Mouse (Mus musculus) ES-Bruce4 (cell line): Measurements from ENCODE around the gene Epb41l1. TPM values are rescaled to one million over a fixed set of nuclear protein-coding genes. Genes with fewer than 3 reads are reported as not detected.

ENCODE experiments used
- H3K27ac ChIP-seq: 2 replicates; pipeline ENCODE4 v1.5.1; 2012; ENCODE audit warnings: low read length, inconsistent platforms; ENCODE audit not compliant: insufficient read depth
- H3K27me3 ChIP-seq: 2 replicates; pipeline ENCODE4 v1.6.1; 2012; ENCODE audit warnings: mild to moderate bottlenecking, low read length, inconsistent platforms; ENCODE audit not compliant: control insufficient read depth, poor library complexity, insufficient read depth, severe bottlenecking
- H3K36me3 ChIP-seq: 2 replicates; pipeline ENCODE4 v1.6.1; 2012; ENCODE audit warnings: inconsistent platforms, mild to moderate bottlenecking, low read length, moderate library complexity; ENCODE audit not compliant: control insufficient read depth, poor library complexity, insufficient read depth, severe bottlenecking
- H3K4me1 ChIP-seq: one replicate; pipeline ENCODE4 v1.8.1; 2011; ENCODE audit warnings: low read length; ENCODE audit not compliant: control insufficient read depth, insufficient read depth
- H3K4me3 ChIP-seq: 2 replicates; pipeline ENCODE4 v1.5.1; 2011; ENCODE audit warnings: low read depth, mild to moderate bottlenecking, low read length
- H3K9ac ChIP-seq: 2 replicates; pipeline ENCODE4 v1.6.1; 2012; ENCODE audit warnings: low read depth, mild to moderate bottlenecking, inconsistent platforms; ENCODE audit not compliant: poor library complexity, severe bottlenecking
- H3K9me3 ChIP-seq: replicated peaks from 2 replicates; pipeline ENCODE4 v1.6.1; 2012; ENCODE audit warnings: mild to moderate bottlenecking, low read length, inconsistent platforms; ENCODE audit not compliant: control insufficient read depth, poor library complexity, insufficient read depth, severe bottlenecking
- CTCF ChIP-seq: IDR thresholded peaks from one replicate; pipeline ENCODE4 v1.8.1; 2011; ENCODE audit warnings: low read depth, low read length
- EP300 ChIP-seq: IDR thresholded peaks from 2 replicates; pipeline ENCODE4 v1.6.1; 2011; ENCODE audit warnings: low read depth, low read length; ENCODE audit not compliant: insufficient read depth
- POLR2A ChIP-seq: IDR thresholded peaks from one replicate; pipeline ENCODE4 v1.8.1; 2011; ENCODE audit warnings: low read length; ENCODE audit not compliant: insufficient read depth
- polyA plus RNA-seq: library from polyadenylated mRNA; stranded (reverse); fragments of >200 nt; gene quantifications from 2 replicates; pipeline ENCODE4 v1.2.4, GENCODE M21; 2011; ENCODE audit warnings: low read depth; ENCODE audit not compliant: missing spikeins, insufficient read depth, insufficient read length

Gene Epb41l1
- polyA plus RNA-seq, 1 experiment, result 23.6 TPM

DNA sequence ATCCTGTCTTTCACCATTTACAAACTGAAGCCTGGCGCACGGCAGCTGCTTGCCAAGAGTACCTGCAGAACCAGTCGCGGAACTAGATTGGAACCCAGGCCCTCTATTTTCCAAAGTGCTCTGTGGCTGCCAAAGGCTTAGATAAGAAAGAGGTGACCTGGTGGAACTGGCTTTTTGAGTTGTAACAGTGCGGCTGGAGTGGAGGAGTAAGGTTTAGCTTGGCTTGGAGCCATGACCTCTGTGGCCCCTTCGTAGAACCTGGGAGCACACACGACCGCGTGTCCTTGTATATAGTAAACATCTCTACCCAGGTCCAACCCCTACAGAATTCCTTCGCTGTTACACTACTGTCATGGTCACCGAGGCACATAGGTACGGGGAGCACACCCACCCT is 54.2 kb downstream of the Epb41l1 start:
- Histone ChIP-seq H3K4me1 (peaks cover 8% of the 10 kb centered on the region), H3K9me3 (no peaks in the 10 kb centered on the region), H3K9ac (peak overlapping the region; percentile 75), H3K27me3 (no peaks in the 10 kb centered on the region), H3K27ac (no peak overlapping the region), H3K36me3 (no peaks in the 10 kb centered on the region), H3K4me3 (peak overlapping the region; percentile 67)
- TF ChIP-seq POLR2A (no peak), EP300 (no peak), CTCF (no peak)

DNA sequence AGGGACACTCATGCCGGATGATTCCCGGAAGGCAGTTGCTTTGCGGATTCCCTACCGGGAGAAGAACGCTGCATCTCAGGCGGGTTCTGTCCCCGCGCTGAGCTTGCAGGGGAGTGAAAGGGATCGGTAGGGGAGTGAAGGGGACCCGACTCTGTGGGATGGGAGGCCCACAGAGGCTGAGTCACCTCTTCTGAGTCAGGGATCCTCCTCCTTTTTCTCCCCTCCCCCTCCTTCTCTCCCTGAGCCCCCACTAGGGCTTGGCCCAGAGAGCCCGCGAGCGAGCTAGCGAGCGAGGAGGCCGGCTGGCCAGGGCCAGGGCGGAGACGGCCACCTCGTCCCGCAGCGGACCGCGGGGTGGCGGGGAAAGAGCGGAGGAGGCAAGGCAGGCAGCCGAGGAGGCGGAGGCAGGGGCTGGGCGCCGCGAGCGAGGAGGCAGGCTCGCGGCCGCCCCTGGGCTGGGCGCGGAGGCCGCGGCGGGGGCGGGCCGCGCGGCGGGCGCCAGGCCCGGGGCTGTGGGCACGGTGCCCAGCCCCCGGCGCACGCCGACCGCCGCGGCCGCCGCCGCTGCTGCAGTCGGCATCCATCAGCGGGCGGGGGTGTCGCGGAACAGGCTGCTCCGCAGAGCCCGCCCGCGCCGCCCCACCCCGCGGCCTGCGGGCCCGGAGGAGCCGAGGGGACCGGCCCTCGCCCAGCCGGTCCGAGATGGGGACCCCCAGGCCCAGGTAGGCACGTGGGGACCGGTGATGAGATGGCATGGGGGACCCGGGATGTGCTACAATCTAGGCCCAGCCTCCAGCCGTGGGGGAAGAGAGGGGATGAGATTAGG is 54.8 kb downstream of the Epb41l1 start:
- H3K27ac ChIP-seq, result no peak overlapping the region

DNA sequence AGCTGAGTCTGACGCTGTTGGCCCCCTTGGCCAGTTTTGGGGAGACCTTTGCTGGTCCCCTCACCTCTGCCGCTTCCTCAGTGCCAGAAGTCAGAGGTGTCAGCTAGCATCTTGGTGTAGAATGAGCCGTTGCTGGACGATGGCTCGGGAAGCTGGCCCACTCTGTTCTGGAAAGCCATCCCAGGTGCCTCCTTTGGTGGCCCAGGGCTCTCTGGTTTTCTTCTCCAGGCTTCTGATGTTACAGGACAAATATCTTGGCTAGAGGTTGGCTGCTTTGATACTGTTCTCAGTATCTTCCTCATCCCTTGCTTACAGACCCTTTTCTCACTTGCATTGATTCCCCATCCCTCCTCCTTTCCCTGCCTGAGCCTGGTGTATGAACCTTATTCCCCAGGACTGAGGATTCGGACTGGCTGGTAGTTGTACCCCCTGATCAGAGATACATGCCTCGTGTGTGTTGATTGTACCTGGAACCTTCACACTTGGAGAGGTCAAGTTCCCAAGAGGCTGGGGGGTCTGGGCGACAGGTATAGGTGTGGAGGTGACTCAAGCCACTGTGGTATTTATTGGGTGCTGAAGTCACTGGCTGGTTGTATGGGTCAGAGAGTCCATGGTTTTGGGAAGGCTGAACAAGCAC is 55.5 kb downstream of the Epb41l1 start:
- Histone ChIP-seq H3K36me3 (no peaks in the 10 kb centered on the region), H3K4me1 (peaks cover 11% of the 10 kb centered on the region), H3K9ac (peak overlapping the region; percentile 75), H3K27me3 (no peaks in the 10 kb centered on the region), H3K4me3 (peak overlapping the region; percentile 45), H3K9me3 (no peaks in the 10 kb centered on the region), H3K27ac (no peak overlapping the region)
- no peak for TF ChIP-seq POLR2A
- no peak for TF ChIP-seq EP300
- no peak for TF ChIP-seq CTCF

More for the DNA sequence above, 54.8 kb downstream of the Epb41l1 start:
- H3K9me3 ChIP-seq, result no peaks in the 10 kb centered on the region
- H3K9ac ChIP-seq, result peak overlapping the region; percentile 75
- peak overlapping the region; percentile 67 for H3K4me3 ChIP-seq
- no peaks in the 10 kb centered on the region for H3K27me3 ChIP-seq
- no peak for TF ChIP-seq POLR2A
- TF ChIP-seq CTCF, result no peak
- TF ChIP-seq EP300, result no peak
- H3K36me3 ChIP-seq, result no peaks in the 10 kb centered on the region
- peaks cover 11% of the 10 kb centered on the region for H3K4me1 ChIP-seq

DNA sequence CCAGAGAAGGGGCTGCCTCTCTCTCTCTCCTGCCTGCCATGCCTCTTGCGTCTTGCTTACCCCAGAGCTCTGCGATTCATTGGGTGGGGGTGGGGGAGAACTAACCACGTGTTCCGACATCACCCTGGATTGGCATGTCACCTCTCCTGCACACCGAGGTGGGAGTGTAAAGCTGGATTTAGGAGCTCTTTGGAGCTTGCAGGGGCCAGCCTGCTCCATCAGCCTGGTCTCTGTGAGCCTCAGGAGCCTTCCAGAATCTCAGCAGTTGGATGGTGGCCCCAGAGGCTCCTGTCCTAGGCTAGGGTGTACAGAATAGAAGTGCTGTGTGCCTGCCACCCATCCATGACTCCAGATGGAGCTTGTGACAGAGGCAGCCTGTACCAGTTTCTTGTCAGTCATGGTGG is 56.0 kb downstream of the Epb41l1 start:
- no peaks in the 10 kb centered on the region for H3K27me3 ChIP-seq
- no peak overlapping the region for H3K27ac ChIP-seq
- peaks cover 11% of the 10 kb centered on the region for H3K4me1 ChIP-seq
- no peaks in the 10 kb centered on the region for H3K36me3 ChIP-seq
- no peak overlapping the region for H3K9ac ChIP-seq
- no peak overlapping the region for H3K4me3 ChIP-seq
- H3K9me3 ChIP-seq, result no peaks in the 10 kb centered on the region
- TF ChIP-seq CTCF, result no peak

DNA sequence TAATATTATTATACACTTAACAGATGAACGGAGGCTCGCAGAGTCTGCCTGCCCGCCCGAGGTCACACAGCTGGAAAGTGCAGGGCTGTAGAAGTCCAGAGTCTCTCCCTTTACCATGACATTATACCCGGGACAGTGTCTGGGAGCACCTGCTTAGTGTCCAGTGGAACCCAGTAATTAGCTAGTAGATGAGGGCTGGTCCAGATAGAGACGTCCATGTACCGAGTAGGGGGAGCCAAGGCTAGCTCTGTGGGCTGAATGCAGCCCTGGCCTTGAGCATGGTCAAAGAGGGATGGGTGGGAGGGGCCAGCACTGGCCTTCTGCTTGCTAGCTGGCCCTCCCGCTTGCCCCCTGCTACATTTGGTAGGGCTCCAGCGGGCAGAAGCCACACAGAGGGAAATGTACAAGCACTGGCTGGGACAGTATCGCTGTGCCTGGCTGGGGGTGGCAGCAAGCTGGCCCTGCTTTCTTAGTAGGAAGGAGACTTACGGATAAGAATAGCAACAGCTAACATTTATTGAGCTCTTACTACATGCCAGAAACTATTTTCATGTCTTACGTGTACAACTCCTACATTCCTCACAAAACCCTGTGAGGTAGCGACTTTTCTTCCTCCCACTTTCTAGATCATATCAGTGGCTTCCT is 57.5 kb downstream of the Epb41l1 start:
- H3K27me3 ChIP-seq, result no peaks in the 10 kb centered on the region
- no peaks in the 10 kb centered on the region for H3K9me3 ChIP-seq
- TF ChIP-seq CTCF (no peak), POLR2A (no peak), EP300 (no peak)
- no peaks in the 10 kb centered on the region for H3K36me3 ChIP-seq
- no peak overlapping the region for H3K4me3 ChIP-seq
- no peak overlapping the region for H3K27ac ChIP-seq
- no peak overlapping the region for H3K9ac ChIP-seq
- peaks cover 11% of the 10 kb centered on the region for H3K4me1 ChIP-seq

DNA sequence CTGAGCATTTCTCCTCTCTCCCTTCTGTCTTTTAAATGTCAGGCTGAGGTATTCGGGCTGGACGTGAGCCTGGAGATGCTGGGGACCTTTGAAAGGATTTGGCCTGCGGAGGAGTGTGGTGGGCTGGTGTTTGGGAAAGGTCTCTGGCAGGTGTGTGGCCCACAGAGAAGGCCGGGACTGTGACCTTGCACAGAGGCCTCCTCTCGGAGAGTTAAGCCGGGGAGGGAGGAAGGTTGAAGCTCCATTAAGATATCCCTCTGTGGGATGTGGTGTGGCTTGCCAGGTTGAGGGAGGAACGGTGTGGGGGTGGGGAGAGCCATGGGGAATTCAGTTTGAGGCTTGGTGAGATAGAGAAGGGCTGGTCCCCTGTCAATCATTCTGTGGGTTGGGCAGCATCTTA is 59.1 kb downstream of the Epb41l1 start:
- Histone ChIP-seq H3K4me3 (no peak overlapping the region), H3K27ac (no peak overlapping the region), H3K27me3 (no peaks in the 10 kb centered on the region), H3K4me1 (peaks cover 7% of the 10 kb centered on the region), H3K9me3 (no peaks in the 10 kb centered on the region), H3K36me3 (no peaks in the 10 kb centered on the region), H3K9ac (no peak overlapping the region)
- no peak for TF ChIP-seq POLR2A
- no peak for TF ChIP-seq CTCF
- no peak for TF ChIP-seq EP300
